Mouse (Mus musculus) liver, postnatal 0 days (tissue): ENCODE results near the gene Cacnb1.

ENCODE experiments used
- CTCF ChIP-seq: sonication (generic); IDR thresholded peaks from 2 replicates; pipeline ENCODE4 v1.5.1; 2016; ENCODE audit warnings: antibody characterized with exemption, low read depth
- EP300 ChIP-seq: IDR thresholded peaks from 2 replicates; pipeline ENCODE4 v1.6.1; 2016; ENCODE audit warnings: antibody characterized with exemption, low read depth, mild to moderate bottlenecking

DNA sequence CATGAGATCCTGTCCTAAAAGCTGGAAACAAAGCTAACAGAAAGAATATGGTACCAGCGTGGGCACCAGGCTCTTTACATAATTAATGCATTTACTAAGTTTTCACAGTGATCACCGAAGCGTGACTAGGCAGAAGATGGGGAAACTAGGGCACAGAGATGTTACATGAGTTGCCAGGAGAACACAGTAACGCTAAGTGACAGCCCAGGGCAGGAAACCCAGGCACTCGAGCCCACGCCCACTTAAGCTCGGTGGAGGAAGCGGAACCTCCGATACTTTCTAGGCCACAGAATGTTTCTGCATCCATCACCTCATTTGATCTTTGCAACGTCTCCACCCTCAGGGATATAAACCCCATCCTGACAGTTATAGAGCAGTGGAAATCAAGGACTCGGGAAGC is 14.7 kb downstream of the Cacnb1 start:
- TF ChIP-seq CTCF (no peak), EP300 (no peak)
